Mouse (Mus musculus) right cerebral cortex, postnatal 10 days (tissue): ENCODE data around the gene Gm37240.
A peak's percentile ranks its signal among the peaks of the same experiment; 100 is the strongest.

Experiments
- DNase-seq, 2 experiments: peaks; one replicate each; pipeline ENCODE4 v3.0.0; 2021; ENCODE audit warnings: low spot score in 2 of 2

Gm37240 gene

GRCm38 (mm10) chr3:84712941-84713340, 1174.4 kb downstream of the Gm37240 start:
- DNase-seq, result no peak

GRCm38 (mm10) chr3:84710723-84711122, 1176.6 kb downstream of the Gm37240 start:
- DNase-seq, result no peak

GRCm38 (mm10) chr3:84709967-84710366, 1177.4 kb downstream of the Gm37240 start:
- no peak for DNase-seq

GRCm38 (mm10) chr3:84709100-84709499, 1178.2 kb downstream of the Gm37240 start:
- no peak for DNase-seq

- DNase-seq, result no peak
These were observed 1178.8 kb downstream of the Gm37240 start for GRCm38 (mm10) chr3:84708469-84708868.

- DNase-seq, result no peak
These were observed 1182.1 kb downstream of the Gm37240 start for GRCm38 (mm10) chr3:84705224-84705623.

GRCm38 (mm10) chr3:84703083-84703810, 1184.1 kb downstream of the Gm37240 start:
- DNase-seq, result no peak

- no peak for DNase-seq
These were observed 1185.4 kb downstream of the Gm37240 start for GRCm38 (mm10) chr3:84701964-84702363.

GRCm38 (mm10) chr3:84701509-84701908, 1185.8 kb downstream of the Gm37240 start:
- no peak for DNase-seq

GRCm38 (mm10) chr3:84696428-84696917, 1190.8 kb downstream of the Gm37240 start:
- peak; percentile 61 to 69 for DNase-seq

- peak; percentile 33 to 44 for DNase-seq
These were observed 1191.4 kb downstream of the Gm37240 start for GRCm38 (mm10) chr3:84695867-84696361.

GRCm38 (mm10) chr3:84695418-84695817, 1191.9 kb downstream of the Gm37240 start:
- no peak for DNase-seq

GRCm38 (mm10) chr3:84693886-84694285, 1193.4 kb downstream of the Gm37240 start:
- no peak for DNase-seq

- no peak for DNase-seq
These were observed 1194.6 kb downstream of the Gm37240 start for GRCm38 (mm10) chr3:84692647-84693199.

GRCm38 (mm10) chr3:84690091-84690771, 1197.1 kb downstream of the Gm37240 start:
- DNase-seq, result no peak

GRCm38 (mm10) chr3:84689656-84690055, 1197.7 kb downstream of the Gm37240 start:
- no peak for DNase-seq

- DNase-seq, result no peak
These were observed 1199.1 kb downstream of the Gm37240 start for GRCm38 (mm10) chr3:84688176-84688575.

- DNase-seq, result no peak
These were observed 1199.9 kb downstream of the Gm37240 start for GRCm38 (mm10) chr3:84687488-84687846.

- DNase-seq, result no peak
These were observed 1200.4 kb downstream of the Gm37240 start for GRCm38 (mm10) chr3:84686799-84687487.

GRCm38 (mm10) chr3:84686294-84686672, 1201.0 kb downstream of the Gm37240 start:
- no peak for DNase-seq

- DNase-seq, result no peak
These were observed 1201.5 kb downstream of the Gm37240 start for GRCm38 (mm10) chr3:84685662-84686293.

- no peak for DNase-seq
These were observed 1203.5 kb downstream of the Gm37240 start for GRCm38 (mm10) chr3:84683788-84684187.
